Mouse (Mus musculus) megakaryocyte, embryonic 14.5 days (primary cell): ENCODE results near the gene Zfp978.
"Not testable (repeated sequence)": the region's sequence is repeated elsewhere in the genome, so short reads cannot be mapped to it uniquely, and the experiment has no call there.

Experiments used
- FLI1 ChIP-seq: IDR thresholded peaks from 2 replicates; pipeline ENCODE4 v1.6.1; 2012; ENCODE audit warnings: low read length, inconsistent platforms, mixed read lengths
- GATA1 ChIP-seq: IDR thresholded peaks from 3 replicates; pipeline ENCODE4 v1.6.1; 2012; ENCODE audit warnings: mixed read lengths, low read length, inconsistent platforms, borderline replicate concordance

DNA sequence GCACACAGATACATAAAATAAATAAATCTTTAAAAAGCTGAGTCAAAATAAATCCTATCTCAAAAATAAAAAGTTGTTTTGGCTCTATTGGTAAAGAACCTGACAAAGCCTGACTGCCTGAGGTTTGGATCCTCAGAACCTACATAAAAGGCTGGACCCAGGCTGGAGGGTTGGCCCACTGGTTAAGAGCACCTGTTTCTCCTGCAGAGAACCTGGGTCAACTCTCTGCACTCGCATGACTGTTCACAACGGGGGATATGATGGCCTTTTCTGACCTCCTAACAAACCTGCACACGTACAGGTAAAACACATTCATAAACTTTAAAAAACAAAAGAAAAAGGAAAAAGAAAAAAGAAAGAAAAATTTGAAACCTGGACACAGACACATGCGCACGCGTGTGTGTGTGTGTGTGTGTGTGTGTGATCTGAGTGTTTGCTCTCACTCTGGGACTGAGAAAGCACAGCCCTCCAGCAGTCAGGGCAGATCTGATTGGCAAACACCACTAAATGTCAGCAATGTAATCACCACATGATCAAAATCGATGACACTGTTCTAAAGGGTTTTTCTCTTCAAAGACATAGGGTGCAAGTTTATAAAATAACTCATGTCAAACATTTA, 21.4 kb upstream of the Zfp978 start:
- not testable (repeated sequence) for TF ChIP-seq GATA1, FLI1
